Mouse (Mus musculus): ENCODE data around the gene Olfr1013. TPM values are rescaled to one million over a fixed set of nuclear protein-coding genes. Genes with fewer than 3 reads are reported as not detected.

The Olfr1013 gene
- polyA plus RNA-seq (2016; fragmentation: Nextera tagmentation; extraction: Ambion mirVana), result not detected in 2 replicates

GRCm38 (mm10) chr2:85766798-85767197 lies at the start of gene Olfr1013:
Gene Olfr1013 (plus strand): TSS chr2:85767098.
- Histone ChIP-seq H3K4me2 (replicated peaks) (no peak within 1 kb of the TSS), H3K9me3 (no peaks in the 10 kb centered on the region), H3K27me3 (replicated peaks) (no peaks in the 10 kb centered on the region), H3K9ac (no peak within 1 kb of the TSS), H3K4me3 (no peak within 1 kb of the TSS), H3K36me3 (no peaks in the 10 kb centered on the region), H3K27ac (no peak within 1 kb of the TSS), H3K4me1 (no peaks in the 10 kb centered on the region)
- no peak for ATAC-seq (ENCODE audit: low FRiP score, low read depth)

- H3K4me2 ChIP-seq (replicated peaks), result no peak overlapping the region
- H3K36me3 ChIP-seq, result no peaks in the 10 kb centered on the region
- H3K27ac ChIP-seq, result no peak overlapping the region
- no peaks in the 10 kb centered on the region for H3K27me3 ChIP-seq (replicated peaks)
- 11% methylated on average over 3 of the region's 3 CpGs for WGBS
- no peaks in the 10 kb centered on the region for H3K9me3 ChIP-seq
- H3K9ac ChIP-seq, result no peak overlapping the region
- H3K4me1 ChIP-seq, result no peaks in the 10 kb centered on the region
- no peak overlapping the region for H3K4me3 ChIP-seq
- ATAC-seq (ENCODE audit: low FRiP score, low read depth), result no peak
Observed at GRCm38 (mm10) chr2:85725793-85726192, 41.1 kb upstream of the Olfr1013 start.

- Histone ChIP-seq H3K9ac (no peak overlapping the region), H3K4me2 (replicated peaks) (no peak overlapping the region), H3K4me1 (no peaks in the 10 kb centered on the region), H3K27me3 (replicated peaks) (no peaks in the 10 kb centered on the region), H3K27ac (no peak overlapping the region), H3K9me3 (no peaks in the 10 kb centered on the region), H3K4me3 (no peak overlapping the region), H3K36me3 (no peaks in the 10 kb centered on the region)
- WGBS, result 87% methylated on average over 4 of the region's 4 CpGs
- ATAC-seq (ENCODE audit: low FRiP score, low read depth), result no peak
Observed at GRCm38 (mm10) chr2:85753822-85754221, 13.1 kb upstream of the Olfr1013 start.

- H3K4me2 ChIP-seq (replicated peaks), result no peak within 1 kb of the TSS
- no peak within 1 kb of the TSS for H3K9ac ChIP-seq
- H3K9me3 ChIP-seq, result no peaks in the 10 kb centered on the region
- H3K4me1 ChIP-seq, result no peaks in the 10 kb centered on the region
- no peaks in the 10 kb centered on the region for H3K27me3 ChIP-seq (replicated peaks)
- H3K4me3 ChIP-seq, result no peak within 1 kb of the TSS
- no peak within 1 kb of the TSS for H3K27ac ChIP-seq
- no peak for ATAC-seq (ENCODE audit: low FRiP score, low read depth)
- 63% methylated on average over 1 of the region's 1 CpGs for WGBS
- H3K36me3 ChIP-seq, result no peaks in the 10 kb centered on the region
Observed at GRCm38 (mm10) chr2:85762666-85763065, 4.2 kb upstream of the Olfr1013 start, which contains the start of gene Olfr1012. Gene Olfr1012 (minus strand): TSS chr2:85762766.

GRCm38 (mm10) chr2:85772413-85772812 lies 5.5 kb downstream of the Olfr1013 start, which contains the start of gene Olfr1014:
Gene Olfr1014 (plus strand): TSS chr2:85772713.
- Histone ChIP-seq H3K27ac (no peak within 1 kb of the TSS), H3K36me3 (no peaks in the 10 kb centered on the region), H3K4me2 (replicated peaks) (no peak within 1 kb of the TSS), H3K4me1 (no peaks in the 10 kb centered on the region), H3K27me3 (replicated peaks) (no peaks in the 10 kb centered on the region), H3K4me3 (no peak within 1 kb of the TSS), H3K9ac (no peak within 1 kb of the TSS), H3K9me3 (no peaks in the 10 kb centered on the region)
- no peak for ATAC-seq (ENCODE audit: low FRiP score, low read depth)

DNA sequence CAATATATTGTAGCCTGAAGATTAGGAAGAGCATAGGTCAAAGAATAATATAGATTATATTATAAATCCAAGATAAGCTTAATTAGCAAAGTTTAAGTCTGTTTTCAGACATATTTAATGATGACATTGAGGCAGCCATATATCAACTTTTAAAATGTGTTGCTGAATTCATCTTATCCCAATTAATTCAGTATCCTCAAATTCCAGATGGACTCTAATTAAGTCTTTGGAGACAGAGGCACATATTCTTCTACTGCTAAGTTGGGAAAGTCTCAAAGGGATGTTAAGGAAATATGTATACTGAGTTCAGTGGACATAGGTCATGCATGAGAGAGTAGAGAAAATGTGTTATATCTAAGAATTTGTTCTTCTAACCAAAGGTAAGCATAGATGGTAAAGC lies 14.8 kb downstream of the Olfr1013 start, which contains the start of gene Olfr1015:
Olfr1015 (plus strand) TSS at position 301 of the 400 bp plus-strand sequence.
- ATAC-seq (ENCODE audit: low FRiP score, low read depth), result no peak
- Histone ChIP-seq H3K27me3 (replicated peaks) (no peaks in the 10 kb centered on the region), H3K4me1 (no peaks in the 10 kb centered on the region)

GRCm38 (mm10) chr2:85792331-85792730 lies 25.4 kb downstream of the Olfr1013 start:
- H3K4me2 ChIP-seq (replicated peaks), result no peak overlapping the region
- no peaks in the 10 kb centered on the region for H3K4me1 ChIP-seq
- no peak overlapping the region for H3K27ac ChIP-seq
- no peak overlapping the region for H3K4me3 ChIP-seq
- H3K36me3 ChIP-seq, result no peaks in the 10 kb centered on the region
- H3K27me3 ChIP-seq (replicated peaks), result no peaks in the 10 kb centered on the region
- ATAC-seq (ENCODE audit: low FRiP score, low read depth), result no peak
- no peaks in the 10 kb centered on the region for H3K9me3 ChIP-seq
- no peak overlapping the region for H3K9ac ChIP-seq
- 55% methylated on average over 2 of the region's 2 CpGs for WGBS

More for the DNA sequence above, 14.8 kb downstream of the Olfr1013 start, which contains the start of gene Olfr1015:
- Histone ChIP-seq H3K36me3 (no peaks in the 10 kb centered on the region), H3K27ac (no peak within 1 kb of the TSS), H3K9ac (no peak within 1 kb of the TSS), H3K4me3 (no peak within 1 kb of the TSS), H3K4me2 (replicated peaks) (no peak within 1 kb of the TSS), H3K9me3 (no peaks in the 10 kb centered on the region)

GRCm38 (mm10) chr2:85802444-85802843 lies 35.5 kb downstream of the Olfr1013 start, which contains the start of gene Olfr1016:
Gene Olfr1016 (minus strand): TSS chr2:85802544.
- Histone ChIP-seq H3K4me2 (replicated peaks) (no peak within 1 kb of the TSS), H3K9me3 (no peaks in the 10 kb centered on the region), H3K4me1 (no peaks in the 10 kb centered on the region), H3K27ac (no peak within 1 kb of the TSS), H3K4me3 (no peak within 1 kb of the TSS), H3K36me3 (no peaks in the 10 kb centered on the region), H3K27me3 (replicated peaks) (no peaks in the 10 kb centered on the region), H3K9ac (no peak within 1 kb of the TSS)
- 93% methylated on average over 2 of the region's 2 CpGs for WGBS
- no peak for ATAC-seq (ENCODE audit: low FRiP score, low read depth)

GRCm38 (mm10) chr2:85804501-85804900 lies 37.6 kb downstream of the Olfr1013 start:
- H3K27ac ChIP-seq, result no peak overlapping the region
- H3K36me3 ChIP-seq, result no peaks in the 10 kb centered on the region
- H3K4me1 ChIP-seq, result no peaks in the 10 kb centered on the region
- no peaks in the 10 kb centered on the region for H3K9me3 ChIP-seq
- WGBS, result 88% methylated on average over 4 of the region's 4 CpGs
- ATAC-seq (ENCODE audit: low FRiP score, low read depth), result no peak
- no peaks in the 10 kb centered on the region for H3K27me3 ChIP-seq (replicated peaks)
- no peak overlapping the region for H3K4me2 ChIP-seq (replicated peaks)
- H3K9ac ChIP-seq, result no peak overlapping the region
- no peak overlapping the region for H3K4me3 ChIP-seq

DNA sequence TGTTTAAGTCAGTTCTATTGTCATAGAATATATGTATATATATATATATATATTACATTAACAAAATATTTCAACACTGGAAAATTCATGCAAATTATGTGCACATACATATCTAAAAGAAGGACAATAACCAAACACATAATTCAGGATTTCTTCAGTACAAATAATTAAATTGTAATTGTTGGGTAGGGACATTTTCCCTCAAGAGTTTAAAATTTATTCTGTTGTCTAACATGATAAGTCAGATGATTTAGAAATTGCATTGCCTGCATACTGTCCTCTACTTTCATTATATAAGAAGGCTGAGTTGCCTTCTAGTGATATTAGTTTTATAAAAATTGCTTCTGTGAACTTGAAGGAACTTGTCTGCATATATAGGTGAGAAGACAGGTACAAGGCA lies 51.3 kb downstream of the Olfr1013 start, which contains the start of gene Olfr1018:
Olfr1018 (plus strand) TSS at position 301 of the 400 bp plus-strand sequence.
- no peaks in the 10 kb centered on the region for H3K27me3 ChIP-seq (replicated peaks)
- H3K4me3 ChIP-seq, result no peak within 1 kb of the TSS
- no peak for ATAC-seq (ENCODE audit: low FRiP score, low read depth)
- no peaks in the 10 kb centered on the region for H3K9me3 ChIP-seq
- H3K4me1 ChIP-seq, result no peaks in the 10 kb centered on the region
- H3K36me3 ChIP-seq, result no peaks in the 10 kb centered on the region
- no peak within 1 kb of the TSS for H3K9ac ChIP-seq
- H3K4me2 ChIP-seq (replicated peaks), result no peak within 1 kb of the TSS
- H3K27ac ChIP-seq, result no peak within 1 kb of the TSS

Other genes with a start within 250 kb of the Olfr1013 start
- gene 4833423E24Rik, start 248.1 kb upstream of the Olfr1013 start, polyA plus RNA-seq (2016; fragmentation: Nextera tagmentation; extraction: Ambion mirVana), result not detected in 2 replicates
- not detected in 2 replicates for gene Olfr996, start 187.9 kb upstream of the Olfr1013 start, polyA plus RNA-seq (2016; fragmentation: Nextera tagmentation; extraction: Ambion mirVana)
- gene Olfr998, start 178.2 kb upstream of the Olfr1013 start, polyA plus RNA-seq (2016; fragmentation: Nextera tagmentation; extraction: Ambion mirVana), result not detected in 2 replicates
- not detected in 2 replicates for gene Olfr1000, start 155.2 kb upstream of the Olfr1013 start, polyA plus RNA-seq (2016; fragmentation: Nextera tagmentation; extraction: Ambion mirVana)
- not detected in 2 replicates for gene Olfr1002, start 116.4 kb upstream of the Olfr1013 start, polyA plus RNA-seq (2016; fragmentation: Nextera tagmentation; extraction: Ambion mirVana)
- not detected in 2 replicates for gene Olfr154, start 102.6 kb upstream of the Olfr1013 start, polyA plus RNA-seq (2016; fragmentation: Nextera tagmentation; extraction: Ambion mirVana)
- not detected in 2 replicates for gene Olfr1006, start 88.3 kb upstream of the Olfr1013 start, polyA plus RNA-seq (2016; fragmentation: Nextera tagmentation; extraction: Ambion mirVana)
- gene Olfr1008, start 77.7 kb upstream of the Olfr1013 start, polyA plus RNA-seq (2016; fragmentation: Nextera tagmentation; extraction: Ambion mirVana), result not detected in 2 replicates
- gene Olfr1009, start 51.7 kb upstream of the Olfr1013 start, polyA plus RNA-seq (2016; fragmentation: Nextera tagmentation; extraction: Ambion mirVana), result not detected in 2 replicates
- not detected in 2 replicates for gene Olfr1012, start 4.3 kb upstream of the Olfr1013 start, polyA plus RNA-seq (2016; fragmentation: Nextera tagmentation; extraction: Ambion mirVana)
- not detected in 2 replicates for gene Olfr1014, start 5.6 kb downstream of the Olfr1013 start, polyA plus RNA-seq (2016; fragmentation: Nextera tagmentation; extraction: Ambion mirVana)
- gene Olfr1015, start 14.9 kb downstream of the Olfr1013 start, polyA plus RNA-seq (2016; fragmentation: Nextera tagmentation; extraction: Ambion mirVana), result not detected in 2 replicates
- gene Olfr1016, start 35.4 kb downstream of the Olfr1013 start, polyA plus RNA-seq (2016; fragmentation: Nextera tagmentation; extraction: Ambion mirVana), result not detected in 2 replicates
- not detected in 2 replicates for gene Olfr1018, start 51.4 kb downstream of the Olfr1013 start, polyA plus RNA-seq (2016; fragmentation: Nextera tagmentation; extraction: Ambion mirVana)
- not detected in 2 replicates for gene Olfr1019, start 78.4 kb downstream of the Olfr1013 start, polyA plus RNA-seq (2016; fragmentation: Nextera tagmentation; extraction: Ambion mirVana)
- not detected in 2 replicates for gene Olfr1020, start 79.9 kb downstream of the Olfr1013 start, polyA plus RNA-seq (2016; fragmentation: Nextera tagmentation; extraction: Ambion mirVana)
- gene Olfr1022, start 101.5 kb downstream of the Olfr1013 start, polyA plus RNA-seq (2016; fragmentation: Nextera tagmentation; extraction: Ambion mirVana), result not detected in 2 replicates
- not detected in 2 replicates for gene Olfr1023, start 118.5 kb downstream of the Olfr1013 start, polyA plus RNA-seq (2016; fragmentation: Nextera tagmentation; extraction: Ambion mirVana)
- gene Olfr1024, start 138.0 kb downstream of the Olfr1013 start, polyA plus RNA-seq (2016; fragmentation: Nextera tagmentation; extraction: Ambion mirVana), result not detected in 2 replicates
- gene Olfr1025-ps1, start 148.1 kb downstream of the Olfr1013 start, polyA plus RNA-seq (2016; fragmentation: Nextera tagmentation; extraction: Ambion mirVana), result not detected in 2 replicates
- gene Olfr1026, start 154.5 kb downstream of the Olfr1013 start, polyA plus RNA-seq (2016; fragmentation: Nextera tagmentation; extraction: Ambion mirVana), result not detected in 2 replicates
- not detected in 2 replicates for gene Olfr1028, start 183.3 kb downstream of the Olfr1013 start, polyA plus RNA-seq (2016; fragmentation: Nextera tagmentation; extraction: Ambion mirVana)
- not detected in 2 replicates for gene Olfr1029, start 206.8 kb downstream of the Olfr1013 start, polyA plus RNA-seq (2016; fragmentation: Nextera tagmentation; extraction: Ambion mirVana)
- not detected in 2 replicates for gene Olfr1030, start 212.2 kb downstream of the Olfr1013 start, polyA plus RNA-seq (2016; fragmentation: Nextera tagmentation; extraction: Ambion mirVana)
- gene Olfr1031, start 223.2 kb downstream of the Olfr1013 start, polyA plus RNA-seq (2016; fragmentation: Nextera tagmentation; extraction: Ambion mirVana), result not detected in 2 replicates
- not detected in 2 replicates for gene Olfr1032, start 238.4 kb downstream of the Olfr1013 start, polyA plus RNA-seq (2016; fragmentation: Nextera tagmentation; extraction: Ambion mirVana)

Measured in neural tube, embryonic 12.5 days (tissue).